Mouse (Mus musculus): ENCODE results near the gene Arf1. TPM values are rescaled to one million over a fixed set of nuclear protein-coding genes. Genes with fewer than 3 reads are reported as not detected.

The Arf1 gene
- polyA plus RNA-seq, 1 experiment from 2014 or later = 575 TPM

Other genes starting within 250 kb of the Arf1 start
- 39.3 and 41.1 TPM in 2 replicates for gene Obscn, start 91.9 kb downstream of the Arf1 start, polyA plus RNA-seq (2014; fragmentation: Nextera tagmentation; extraction: Ambion mirVana)
- gene Iba57, start 64.5 kb downstream of the Arf1 start, polyA plus RNA-seq (2014; fragmentation: Nextera tagmentation; extraction: Ambion mirVana) = 3.8 and 5.3 TPM in 2 replicates
- 0.11 TPM in 1 of 2 replicates, not detected in the other for gene Gjc2, start 45.1 kb downstream of the Arf1 start, polyA plus RNA-seq (2014; fragmentation: Nextera tagmentation; extraction: Ambion mirVana)
- gene Guk1, start 36.1 kb downstream of the Arf1 start, polyA plus RNA-seq (2014; fragmentation: Nextera tagmentation; extraction: Ambion mirVana) = 121 and 125 TPM in 2 replicates
- gene Mrpl55, start 25.8 kb downstream of the Arf1 start, polyA plus RNA-seq (2014; fragmentation: Nextera tagmentation; extraction: Ambion mirVana) = 98.5 and 102 TPM in 2 replicates
- gene 2310033P09Rik, start 19.9 kb downstream of the Arf1 start, polyA plus RNA-seq (2014; fragmentation: Nextera tagmentation; extraction: Ambion mirVana) = 23.7 and 24.5 TPM in 2 replicates
- not detected in 2 replicates for gene Wnt3a, start 62.5 kb upstream of the Arf1 start, polyA plus RNA-seq (2014; fragmentation: Nextera tagmentation; extraction: Ambion mirVana)
- 1.3 and 1.6 TPM in 2 replicates for gene Wnt9a, start 78.7 kb upstream of the Arf1 start, polyA plus RNA-seq (2014; fragmentation: Nextera tagmentation; extraction: Ambion mirVana)
- not detected in 2 replicates for gene Prss38, start 147.4 kb upstream of the Arf1 start, polyA plus RNA-seq (2014; fragmentation: Nextera tagmentation; extraction: Ambion mirVana)
- gene Jmjd4, start 221.8 kb upstream of the Arf1 start, polyA plus RNA-seq (2014; fragmentation: Nextera tagmentation; extraction: Ambion mirVana) = 11.3 and 13.0 TPM in 2 replicates
- gene Snap47, start 222.9 kb upstream of the Arf1 start, polyA plus RNA-seq (2014; fragmentation: Nextera tagmentation; extraction: Ambion mirVana) = 117 and 124 TPM in 2 replicates
- gene Zfp867, start 244.2 kb upstream of the Arf1 start, polyA plus RNA-seq (2014; fragmentation: Nextera tagmentation; extraction: Ambion mirVana) = 5.8 and 6.2 TPM in 2 replicates